ENCODE assay signal across 16 mouse cellular contexts in the genomic region with DNA sequence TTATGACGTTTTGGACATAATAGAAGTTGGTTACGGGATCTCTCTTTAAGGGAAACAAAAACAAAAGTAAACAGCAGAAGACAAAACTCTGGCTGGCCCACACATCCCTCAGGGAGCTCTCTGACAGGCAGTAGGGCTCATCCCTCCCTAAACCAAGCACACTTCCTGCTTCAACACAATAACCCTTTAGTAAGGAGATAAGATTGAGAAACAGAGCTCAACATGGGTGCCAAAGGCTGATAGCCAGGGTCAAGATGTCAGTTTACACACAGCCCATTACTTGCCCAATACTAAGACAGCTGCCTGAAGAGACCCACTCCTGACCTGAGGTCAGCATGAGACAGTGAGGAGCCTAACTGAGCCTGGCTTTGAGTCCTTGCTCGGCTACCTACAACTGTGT.
"Had no signal": no experiment of that assay in that cellular context is flagged by ENCODE, and none has a peak within 500 bp of the region (broad histone marks: within the 10 kb centered on the region; RNA-seq: fewer than 3 reads in every experiment).

No protein-coding gene starts in this region.

- ATAC-seq: intestine, postnatal 0 days; liver, embryonic 12.5 days had no signal

- H3K27ac ChIP-seq: kidney, embryonic 15.5 days; limb, embryonic 10.5 days; limb, embryonic 13.5 days; liver, embryonic 12.5 days; liver, embryonic 15.5 days; stomach, postnatal 0 days had no signal

- H3K4me3 ChIP-seq: kidney, embryonic 15.5 days; limb, embryonic 10.5 days; limb, embryonic 13.5 days; liver, embryonic 12.5 days; liver, embryonic 15.5 days had no signal

- H3K4me1 ChIP-seq: kidney, embryonic 15.5 days; limb, embryonic 10.5 days; limb, embryonic 13.5 days; liver, embryonic 15.5 days had no signal

- H3K9ac ChIP-seq: kidney, embryonic 15.5 days; limb, embryonic 13.5 days; liver, embryonic 12.5 days; liver, embryonic 15.5 days had no signal

- H3K27me3 ChIP-seq: kidney, embryonic 15.5 days; limb, embryonic 13.5 days; liver, embryonic 12.5 days; liver, embryonic 15.5 days had no signal

- DNase-seq: kidney, adult 2 months; kidney, postnatal 10 days; kidney, postnatal 36 days; liver; midbrain, embryonic 14.5 days; right cerebral cortex, postnatal 4 days; thymus, adult 2 months; thymus, postnatal 14 days; thymus, postnatal 4 days had no signal

- H3K9me3 ChIP-seq: kidney, embryonic 15.5 days; limb, embryonic 10.5 days; limb, embryonic 13.5 days; liver, embryonic 12.5 days; liver, embryonic 15.5 days had no signal

- H3K36me3 ChIP-seq: kidney, embryonic 15.5 days; limb, embryonic 10.5 days; limb, embryonic 13.5 days; liver, embryonic 12.5 days; liver, embryonic 15.5 days had no signal
